Mouse (Mus musculus) c-Kit-positive CD71-positive TER-119-negative erythroid progenitor cells, embryonic 14.5 days (primary cell): ENCODE measurements around the gene Sult2b1.

Experiments used
- DNase-seq: peaks from one replicate; pipeline ENCODE4 v3.0.0-alpha.2; 2013; ENCODE audit warnings: low read depth

The Sult2b1 gene

GRCm38 (mm10) chr7:45784524-45785372 is at the start of gene Sult2b1:
Gene Sult2b1, minus strand, starts transcription at chr7:45784669.
- DNase-seq, result no peak

DNA sequence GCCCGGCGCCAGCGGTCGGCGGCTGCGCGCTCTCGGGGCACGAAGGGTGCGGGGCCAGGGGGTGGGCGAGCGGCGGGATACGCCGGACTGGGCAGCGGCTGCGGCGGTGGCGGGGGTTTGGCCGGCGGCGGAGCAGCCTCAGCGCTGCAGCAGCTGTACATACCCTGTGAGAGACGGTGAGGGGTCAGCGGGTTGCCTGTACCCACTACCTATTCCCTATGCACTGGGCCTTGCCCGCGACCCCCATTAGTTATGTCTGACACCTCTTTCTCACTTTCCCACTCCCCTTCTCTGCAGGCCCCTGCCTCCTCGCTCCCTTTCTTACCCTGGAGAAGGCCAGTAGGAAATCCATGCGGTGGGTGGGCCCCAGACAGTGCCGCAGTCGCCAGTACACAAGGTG is 49.5 kb upstream of the Sult2b1 start:
- no peak for DNase-seq

- no peak for DNase-seq
Measured at GRCm38 (mm10) chr7:45833148-45833790, 48.8 kb upstream of the Sult2b1 start.

GRCm38 (mm10) chr7:45832428-45832827 is 48.0 kb upstream of the Sult2b1 start:
- no peak for DNase-seq

DNA sequence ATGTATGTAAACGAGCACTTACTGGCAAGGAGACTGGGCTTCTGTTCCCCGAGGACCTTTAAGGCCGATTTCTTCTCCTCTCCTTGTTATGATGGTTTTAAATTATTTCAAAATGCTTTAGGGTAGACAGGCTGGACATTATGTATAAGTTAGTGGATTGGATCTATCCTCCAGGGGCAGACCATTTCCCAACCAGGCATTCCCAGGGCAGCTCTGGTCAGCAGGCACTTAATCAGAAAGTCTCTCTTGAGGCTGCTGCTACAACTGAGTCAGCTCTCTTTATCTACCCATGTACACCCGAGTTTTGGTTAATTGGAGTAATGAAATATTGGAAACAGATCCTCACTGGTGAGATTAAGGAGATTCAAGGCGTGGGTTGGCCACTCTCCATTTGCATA is 46.7 kb upstream of the Sult2b1 start:
- DNase-seq, result no peak

DNA sequence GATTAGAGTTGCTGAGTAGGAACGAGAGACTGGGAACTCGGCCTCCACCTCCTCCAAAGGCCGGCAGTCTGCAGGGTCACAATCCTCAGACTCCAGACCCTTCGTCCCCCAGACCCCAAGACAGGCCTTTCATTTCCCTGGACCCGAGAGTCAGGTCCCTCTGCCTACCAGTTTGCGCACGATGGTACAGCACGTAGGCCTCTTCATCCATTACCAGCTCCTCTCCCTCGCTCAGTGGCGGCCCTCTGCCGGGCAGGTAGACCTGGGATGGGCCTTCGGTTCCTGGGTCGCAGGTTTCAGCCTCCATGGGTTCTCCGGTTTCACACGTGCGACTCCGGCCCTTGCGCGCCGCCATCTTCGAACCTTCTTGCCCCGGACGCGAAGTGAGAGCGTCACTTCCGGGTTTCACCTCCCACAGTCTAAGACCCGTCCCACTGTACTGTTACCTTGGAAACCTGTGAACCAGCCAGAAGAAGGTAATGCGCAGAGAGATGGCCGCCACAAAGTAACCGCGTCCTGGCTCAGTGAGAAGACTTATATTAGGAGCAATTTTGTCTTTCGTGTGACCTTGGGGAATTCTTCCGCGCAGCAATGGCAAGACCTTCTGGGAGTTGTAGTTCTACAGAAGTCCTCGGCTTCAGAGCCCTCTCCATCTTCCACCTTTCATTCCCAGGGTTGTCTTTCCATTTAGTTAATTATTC is 46.1 kb upstream of the Sult2b1 start, which contains the start of gene Grwd1:
TSS of gene Grwd1 (minus strand) at position 518 of the 701 bp plus-strand sequence.
- peak; percentile 88 for DNase-seq

GRCm38 (mm10) chr7:45826631-45827030 is 42.2 kb upstream of the Sult2b1 start:
- no peak for DNase-seq

GRCm38 (mm10) chr7:45824598-45824997 is 40.1 kb upstream of the Sult2b1 start, which contains the start of gene Kcnj14:
Gene Kcnj14, minus strand, starts transcription at chr7:45824782.
- DNase-seq, result no peak

- no peak for DNase-seq
Measured at GRCm38 (mm10) chr7:45820913-45821312, 36.4 kb upstream of the Sult2b1 start.

- DNase-seq, result no peak
Measured at GRCm38 (mm10) chr7:45819843-45820242, 35.4 kb upstream of the Sult2b1 start.

- no peak for DNase-seq
Measured at GRCm38 (mm10) chr7:45815984-45816351, 31.5 kb upstream of the Sult2b1 start.

DNA sequence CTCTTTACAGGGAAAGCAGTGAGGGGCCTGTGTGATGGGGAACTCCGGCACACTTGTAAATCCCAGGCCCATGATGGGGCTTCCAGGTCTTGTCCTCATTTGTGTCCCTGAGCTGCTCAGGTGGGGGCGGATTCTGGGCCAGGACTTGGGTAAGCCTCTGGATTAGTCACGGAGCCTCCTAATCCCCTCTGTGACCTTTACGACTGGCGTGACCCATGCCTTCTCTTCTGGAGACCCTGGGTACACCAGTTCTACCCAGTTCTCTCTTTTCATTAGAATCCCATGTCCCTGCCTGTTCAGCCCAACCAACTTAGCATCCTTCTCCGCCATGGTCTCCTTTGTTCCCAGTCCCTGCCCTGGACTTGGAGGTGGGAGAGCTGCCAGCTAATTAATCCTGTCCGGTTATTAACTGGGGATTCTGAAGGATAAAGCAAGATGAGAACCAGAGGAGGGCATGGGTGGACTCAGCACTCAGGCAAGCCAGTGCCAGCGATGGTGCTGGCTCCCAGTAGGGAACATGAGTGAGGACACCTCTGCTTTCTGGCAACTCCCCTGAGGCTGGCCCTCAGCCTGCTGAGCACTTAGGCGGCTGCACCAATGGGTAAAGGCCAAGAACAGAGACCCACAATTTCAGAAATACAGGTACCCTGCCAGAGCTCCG is 31.0 kb upstream of the Sult2b1 start:
- no peak for DNase-seq

GRCm38 (mm10) chr7:45814841-45815240 is 30.4 kb upstream of the Sult2b1 start:
- DNase-seq, result no peak

DNA sequence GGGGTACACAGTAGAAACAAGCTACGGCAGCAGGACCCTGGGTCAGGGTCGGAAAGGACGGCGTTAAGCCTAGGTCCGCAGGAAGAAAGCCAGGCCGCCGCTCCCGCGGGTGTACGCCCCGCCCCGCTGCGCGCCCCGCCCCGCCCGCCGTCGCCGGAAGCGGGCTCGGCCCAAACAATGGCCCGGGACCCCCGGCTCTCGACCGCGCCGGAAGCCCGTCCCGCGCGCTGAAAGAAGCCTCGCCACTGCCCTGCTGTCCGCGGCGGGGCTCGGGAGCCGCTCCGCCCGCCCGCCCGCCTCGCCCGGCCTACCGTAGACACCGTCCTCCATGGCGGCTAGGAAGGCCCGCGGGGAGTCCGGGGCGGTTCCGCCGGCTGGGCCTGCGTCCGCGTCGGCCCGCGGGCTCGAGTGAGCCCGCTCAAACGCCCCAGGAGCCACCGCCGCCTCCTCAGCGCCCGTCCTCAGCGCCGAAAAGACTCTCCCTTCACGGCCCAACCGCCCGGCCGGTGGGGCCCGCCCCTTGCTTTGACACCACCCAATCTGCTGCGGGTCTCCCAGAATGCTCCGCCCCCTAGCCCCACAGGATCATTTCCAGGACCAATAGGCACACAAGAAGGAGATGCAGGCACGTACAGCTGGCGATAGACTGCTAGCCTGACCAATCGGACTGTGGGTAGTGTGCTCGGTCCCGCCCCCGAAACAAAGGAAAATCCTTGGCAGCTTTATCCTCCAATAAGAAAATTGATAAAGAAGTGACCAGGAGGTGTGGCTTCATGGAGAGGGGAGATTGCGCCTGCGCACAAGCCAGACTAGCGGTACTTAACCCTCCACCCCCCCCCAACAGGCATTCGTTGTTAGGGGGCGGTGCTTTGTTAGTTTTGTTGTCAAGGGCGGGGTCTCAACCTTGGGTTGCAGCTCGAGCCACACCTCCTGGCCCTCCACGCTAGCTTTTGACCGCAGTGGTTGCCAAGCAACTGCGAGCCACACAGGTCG is 29.6 kb upstream of the Sult2b1 start, which contains the start of gene Cyth2:
TSS of gene Cyth2 (minus strand) at position 795 of the 993 bp plus-strand sequence.
- peak; percentile 99 for DNase-seq

GRCm38 (mm10) chr7:45812921-45813320 is 28.5 kb upstream of the Sult2b1 start:
- DNase-seq, result no peak

- DNase-seq, result no peak
Measured at GRCm38 (mm10) chr7:45809276-45810075, 25.0 kb upstream of the Sult2b1 start.

GRCm38 (mm10) chr7:45808471-45808870 is 24.0 kb upstream of the Sult2b1 start:
- no peak for DNase-seq

- no peak for DNase-seq
Measured at GRCm38 (mm10) chr7:45805941-45806340, 21.5 kb upstream of the Sult2b1 start.

DNA sequence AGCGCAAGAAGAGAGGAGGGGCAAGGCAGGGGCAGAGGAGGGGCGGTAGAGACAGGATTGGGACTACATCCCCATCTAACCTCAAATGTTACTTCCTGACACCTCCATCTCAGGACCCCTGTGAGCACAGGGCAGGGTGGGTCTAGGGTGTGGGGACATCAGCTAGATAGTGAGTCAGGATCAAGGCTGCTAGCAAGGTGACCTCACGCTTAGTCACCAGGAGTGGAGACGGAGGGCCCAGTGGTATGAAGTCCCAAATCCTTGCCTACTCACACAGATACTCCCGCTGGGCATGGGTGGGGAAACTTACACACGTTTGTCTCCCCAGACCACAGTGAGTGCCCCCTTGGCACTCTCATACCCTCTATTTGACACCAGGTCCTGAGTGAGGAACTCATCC is 18.1 kb upstream of the Sult2b1 start:
- DNase-seq, result no peak

GRCm38 (mm10) chr7:45801348-45801747 is 16.9 kb upstream of the Sult2b1 start:
- peak; percentile 85 for DNase-seq
